Mouse (Mus musculus): ENCODE results near the gene Mmel1.

The Mmel1 gene

GRCm38 (mm10) chr4:154864271-154864771 is 5.1 kb upstream of the Mmel1 start:
- DNase-seq (ENCODE audit: low read depth, low spot score) = peak; percentile 91

GRCm38 (mm10) chr4:154864961-154865760 is 4.2 kb upstream of the Mmel1 start:
- no peak for DNase-seq (ENCODE audit: low read depth, low spot score)

- DNase-seq (ENCODE audit: low read depth, low spot score) = no peak
These were observed 3.0 kb upstream of the Mmel1 start for GRCm38 (mm10) chr4:154866391-154866790.

DNA sequence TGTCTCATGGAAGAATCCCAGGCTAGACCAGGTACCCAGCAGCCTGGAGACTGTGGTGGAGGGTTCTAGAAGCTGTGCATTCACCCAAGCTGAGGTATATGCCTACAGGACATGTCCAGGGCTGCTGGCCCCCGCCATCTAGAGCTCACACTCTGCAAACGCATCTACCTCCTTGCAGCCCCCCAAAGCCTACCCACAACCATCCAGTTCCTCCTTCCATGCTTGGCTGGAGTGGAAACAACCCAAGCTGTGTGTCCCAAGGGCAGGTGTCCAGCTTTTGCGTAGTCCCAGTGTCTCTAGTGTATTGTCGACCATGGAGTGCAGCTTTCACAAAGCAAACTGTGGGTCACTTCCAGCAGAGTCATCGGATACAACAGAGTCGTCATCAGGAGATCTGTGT is 2.1 kb upstream of the Mmel1 start:
- DNase-seq (ENCODE audit: low read depth, low spot score) = no peak

DNA sequence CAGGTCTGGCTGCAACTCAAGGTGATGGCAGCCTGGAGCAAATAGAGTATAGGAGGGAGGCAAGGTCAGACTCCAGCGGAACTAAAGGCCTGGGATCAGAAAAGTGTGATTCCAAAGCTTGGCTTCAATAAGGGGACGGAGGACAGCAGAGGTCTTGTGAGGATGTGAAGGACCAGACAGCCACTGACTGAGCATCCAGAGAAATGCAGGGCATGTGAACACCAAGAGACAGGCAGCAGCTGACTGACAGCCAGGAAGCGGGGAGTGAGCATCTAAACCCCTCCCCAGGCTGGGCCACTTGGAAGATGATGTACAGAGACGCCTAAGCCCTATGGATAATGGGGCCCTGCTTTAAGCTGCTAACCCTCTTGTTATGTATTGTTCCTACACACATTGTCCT is 1.3 kb downstream of the Mmel1 start:
- no peak for DNase-seq (ENCODE audit: low read depth, low spot score)

DNA sequence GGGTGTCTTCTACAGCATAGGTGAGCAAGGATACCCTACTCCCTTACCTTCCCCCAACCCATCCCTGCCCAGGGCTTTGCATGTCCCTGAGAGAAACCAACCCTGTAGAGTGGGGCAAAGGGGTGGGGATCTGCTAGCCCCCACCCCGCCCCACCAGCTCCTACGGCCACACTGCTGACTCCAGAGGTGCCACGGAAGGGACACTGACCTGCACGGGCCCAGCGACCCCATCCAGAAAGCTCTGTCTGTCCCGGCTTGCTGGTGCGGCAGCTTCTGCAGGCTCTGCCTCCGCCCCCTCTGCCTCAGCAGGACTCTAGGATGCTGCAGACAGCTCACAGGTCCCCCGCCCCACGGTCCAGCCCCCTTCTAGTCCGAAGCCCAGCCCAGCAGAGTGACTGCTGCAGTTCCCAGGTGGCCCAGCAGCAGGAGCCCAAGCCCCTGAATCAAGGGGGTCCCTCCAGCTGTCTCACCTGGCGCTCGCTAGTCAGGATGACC is 2.4 kb downstream of the Mmel1 start:
- DNase-seq (ENCODE audit: low read depth, low spot score) = no peak

- no peak for DNase-seq (ENCODE audit: low read depth, low spot score)
These were observed 3.8 kb downstream of the Mmel1 start for GRCm38 (mm10) chr4:154873186-154873585.

- DNase-seq (ENCODE audit: low read depth, low spot score) = peak; percentile 94
These were observed 8.6 kb downstream of the Mmel1 start for GRCm38 (mm10) chr4:154877864-154878548.

DNA sequence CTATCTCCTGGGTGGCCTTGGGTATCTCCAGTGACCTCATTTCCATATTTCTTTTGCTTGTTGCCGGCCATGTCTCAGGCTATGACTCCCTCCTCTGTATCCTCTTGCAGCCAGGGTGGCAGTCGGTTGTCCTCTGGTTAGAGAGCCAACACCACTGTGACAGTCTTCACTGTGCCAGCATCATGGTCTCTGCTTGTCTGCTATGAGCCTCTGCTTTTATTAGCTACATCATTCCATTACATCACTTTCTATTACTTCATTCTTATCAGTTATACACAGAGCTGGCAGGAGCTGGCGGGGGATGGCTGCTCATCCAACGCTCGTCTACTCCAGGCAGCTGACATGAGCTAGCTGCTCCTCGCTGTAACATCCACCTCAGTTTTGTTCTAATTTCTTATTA is 11.3 kb downstream of the Mmel1 start:
- DNase-seq (ENCODE audit: low read depth, low spot score) = no peak

GRCm38 (mm10) chr4:154882014-154882659 is 12.8 kb downstream of the Mmel1 start:
- peak; percentile 26 for DNase-seq (ENCODE audit: low read depth, low spot score)

DNA sequence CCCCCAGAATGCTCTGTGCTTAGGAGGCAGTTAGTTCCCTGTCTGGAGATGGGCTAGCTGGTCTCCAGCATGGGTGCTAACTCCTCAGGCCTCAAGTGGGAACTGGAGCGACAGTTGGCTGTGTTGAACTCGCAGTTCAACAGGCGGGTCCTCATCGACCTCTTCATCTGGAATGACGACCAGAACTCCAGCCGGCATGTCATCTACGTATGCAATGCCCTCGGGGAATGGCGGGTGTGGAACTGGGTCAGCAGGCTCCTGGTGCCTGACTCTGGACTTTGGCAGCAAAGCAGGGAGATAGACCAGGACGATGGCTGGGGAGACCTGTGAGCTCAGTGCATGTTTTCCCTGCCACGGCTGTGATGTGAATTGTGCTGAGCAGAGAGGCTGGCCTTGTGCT is 16.0 kb downstream of the Mmel1 start:
- DNase-seq (ENCODE audit: low read depth, low spot score) = no peak

DNA sequence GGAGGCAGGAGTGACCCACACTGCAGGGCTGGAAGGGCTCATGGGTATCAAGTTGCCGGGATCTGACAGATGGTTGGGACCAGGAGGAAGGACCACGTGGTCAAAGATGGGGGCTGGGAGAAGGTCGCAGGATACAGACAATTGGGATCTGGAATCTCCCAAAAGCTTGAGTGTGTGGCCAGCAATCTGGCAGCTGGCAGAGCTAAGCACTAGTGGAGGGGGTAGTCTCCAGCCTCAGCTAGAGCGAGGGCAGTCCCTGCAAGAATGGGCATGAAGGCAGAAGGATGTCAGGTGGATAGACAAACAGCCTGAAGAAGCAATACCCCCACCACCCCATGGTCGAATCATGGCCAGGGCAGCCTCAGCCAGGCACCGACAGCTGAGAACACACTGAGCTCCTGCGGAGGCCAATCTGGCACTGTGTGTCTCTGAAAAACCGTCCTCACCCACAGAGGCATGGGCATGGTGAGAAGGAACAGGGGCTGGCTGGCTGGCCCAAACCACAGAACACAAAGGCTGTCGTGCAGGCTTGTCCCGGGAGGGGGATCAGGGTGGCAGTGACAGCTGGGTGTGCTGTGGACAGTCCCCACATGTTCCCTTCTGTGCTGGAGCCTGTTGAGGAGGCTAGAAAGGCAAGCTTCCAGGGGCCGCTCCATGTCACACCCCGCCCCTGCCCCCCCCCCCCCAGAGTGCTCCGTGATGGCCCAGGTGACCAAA is 17.6 kb downstream of the Mmel1 start:
- no peak for DNase-seq (ENCODE audit: low read depth, low spot score)

GRCm38 (mm10) chr4:154887593-154888250 is 18.3 kb downstream of the Mmel1 start:
- no peak for DNase-seq (ENCODE audit: low read depth, low spot score)

DNA sequence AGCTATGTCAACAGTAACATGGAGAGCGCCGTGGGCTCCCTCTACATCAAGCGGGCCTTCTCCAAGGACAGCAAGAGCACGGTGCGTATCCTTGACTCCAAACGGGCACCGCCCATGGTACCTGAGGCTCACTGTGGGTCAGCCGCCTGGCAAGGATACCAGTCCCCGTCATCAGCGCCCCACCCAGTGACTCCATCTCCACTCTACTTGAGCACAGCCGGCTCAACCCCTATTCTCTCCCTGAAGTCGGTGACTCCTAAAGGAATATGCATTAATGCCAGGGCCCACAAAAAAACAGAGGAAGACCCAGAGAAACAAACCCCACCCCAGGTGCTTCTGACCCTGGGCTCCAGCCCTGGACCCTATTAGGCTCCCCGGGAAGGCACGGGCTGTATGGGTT is 21.5 kb downstream of the Mmel1 start:
- DNase-seq (ENCODE audit: low read depth, low spot score) = no peak

DNA sequence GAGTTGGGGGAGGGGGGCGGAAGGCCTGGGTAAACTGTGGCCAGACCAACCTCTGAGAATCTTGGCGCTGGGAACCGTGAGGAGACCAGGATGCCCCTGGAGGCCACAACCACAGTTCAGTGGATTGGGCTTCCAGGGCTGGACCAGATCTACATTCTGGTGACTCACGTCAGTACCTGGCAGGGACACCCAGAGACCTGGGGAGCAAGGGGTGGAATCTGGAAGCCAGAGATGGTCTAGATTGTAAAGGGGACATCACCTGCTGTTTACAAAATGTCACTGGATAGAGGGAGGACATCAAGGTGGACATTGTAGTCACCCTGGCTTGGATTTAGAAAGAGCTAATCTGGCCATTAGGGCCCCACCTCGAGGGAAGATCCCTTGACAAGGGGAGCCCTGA is 26.2 kb downstream of the Mmel1 start:
- no peak for DNase-seq (ENCODE audit: low read depth, low spot score)

DNA sequence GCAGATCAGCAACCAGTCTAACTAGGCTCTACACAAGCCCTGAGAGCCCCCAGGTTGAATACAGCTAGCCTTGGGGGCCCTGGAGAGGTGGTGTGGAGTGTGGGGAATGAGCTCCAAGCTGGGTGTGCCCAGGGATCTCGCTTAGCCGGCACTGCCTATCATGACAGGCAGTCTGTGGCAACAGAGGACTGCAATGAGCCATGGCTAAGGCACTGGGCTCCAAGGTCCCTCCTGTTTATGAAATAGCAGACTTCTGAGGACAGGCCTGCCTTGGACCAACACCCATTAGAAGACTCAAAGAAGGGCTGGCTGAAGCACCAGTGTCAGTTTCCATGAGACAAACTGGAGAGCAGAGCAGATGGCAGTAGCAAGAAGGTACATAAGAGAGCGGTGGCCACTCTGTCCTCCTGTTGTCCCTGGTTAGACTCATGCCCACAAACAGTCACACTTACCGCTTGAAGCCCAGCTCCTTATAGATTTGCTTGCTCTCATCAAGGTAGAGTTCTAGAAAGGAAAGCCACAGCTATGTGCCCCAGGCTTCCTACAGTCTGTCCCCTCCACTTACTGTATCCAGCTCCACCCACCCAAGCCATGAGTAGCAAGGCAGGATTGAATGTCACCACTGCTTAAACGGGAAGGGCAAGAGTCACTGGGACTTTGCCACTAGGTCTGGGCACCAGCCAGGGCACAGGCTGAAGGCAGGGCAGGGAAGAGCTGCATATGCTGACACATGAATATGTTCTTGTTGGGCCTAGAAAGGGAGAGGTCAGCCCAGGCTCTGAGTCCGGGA is 28.5 kb downstream of the Mmel1 start:
- DNase-seq (ENCODE audit: low read depth, low spot score) = no peak

DNA sequence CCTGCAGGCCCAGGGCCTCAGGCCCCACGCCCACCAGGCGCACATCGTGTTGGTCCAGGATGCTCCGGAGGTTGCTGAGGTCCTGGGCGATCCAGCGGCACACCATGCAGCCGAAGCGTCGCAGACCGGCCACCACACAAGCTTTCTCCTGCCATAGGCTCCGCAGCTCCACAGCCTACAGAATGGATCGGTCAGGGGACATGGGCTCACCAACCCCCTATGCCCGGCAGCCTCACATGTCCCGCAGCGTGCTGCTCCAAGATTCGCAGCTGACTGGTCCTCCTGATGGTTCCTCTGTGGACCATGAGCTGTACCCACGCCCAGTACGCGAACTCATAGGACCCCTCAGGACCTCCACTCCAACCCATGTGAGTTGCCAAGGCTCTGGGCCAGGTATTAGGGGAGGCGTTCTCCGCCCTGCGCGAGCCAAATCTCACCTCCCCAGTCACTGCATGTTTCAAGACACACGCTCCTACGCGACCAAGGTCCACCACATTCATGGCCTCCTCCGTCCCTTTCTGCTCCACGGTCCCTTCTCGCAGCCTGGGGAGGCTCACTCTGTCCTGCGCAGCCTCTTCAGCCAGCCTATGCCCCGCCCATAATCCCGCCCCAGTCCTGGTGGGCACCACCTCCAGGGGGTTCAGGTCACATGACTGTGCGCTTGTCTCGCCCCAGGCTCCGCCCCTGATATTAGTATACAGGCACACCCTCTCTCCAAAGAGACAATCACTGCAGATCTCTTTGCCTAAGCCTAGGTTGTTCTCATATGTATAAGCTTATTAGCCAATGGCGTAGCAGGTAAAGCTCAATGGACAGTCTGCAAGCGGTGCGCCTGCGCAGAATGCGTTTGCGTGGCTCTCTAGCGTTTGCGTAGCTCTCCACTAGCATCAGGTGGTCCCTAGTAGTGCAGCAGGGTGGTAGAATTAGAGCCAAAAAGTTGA is 29.4 kb downstream of the Mmel1 start, which contains the start of gene Fam213b:
TSS of gene Fam213b (minus strand) at position 630 of the 941 bp plus-strand sequence.
- peak; percentile 87 for DNase-seq (ENCODE audit: low read depth, low spot score)

DNA sequence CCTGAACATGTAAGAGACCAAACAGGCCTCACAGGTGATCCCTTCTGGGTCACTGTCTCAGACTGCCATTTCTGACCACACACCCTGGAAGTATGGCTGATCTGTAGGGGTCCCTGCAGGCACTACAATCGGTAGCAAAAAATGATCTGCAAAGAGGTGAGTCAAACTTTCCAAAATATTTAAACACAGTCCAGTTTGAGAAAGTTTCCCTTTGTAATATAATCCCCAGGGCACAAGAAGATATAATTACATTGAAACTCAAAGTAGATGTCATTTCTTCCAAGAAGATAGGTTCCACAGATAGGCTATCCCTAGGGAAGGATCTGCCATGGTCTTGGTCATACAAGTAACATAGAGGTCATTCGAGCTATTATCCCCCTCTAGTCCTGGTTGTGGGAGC is 33.0 kb downstream of the Mmel1 start:
- DNase-seq (ENCODE audit: low read depth, low spot score) = no peak

All from CD4-positive helper T cell, adult 2 months (primary cell).